ENCODE assay signal across 15 mouse cellular contexts in genomic region chr15:99411747-99412146, GRCm38 (mm10). TPM values are rescaled to one million over a fixed set of nuclear protein-coding genes. Genes with fewer than 3 reads are reported as not detected.
A peak's percentile ranks its signal among the peaks of the same experiment; 100 is the strongest.
DNase-seq lines count a peak whose midpoint lies in the region; ATAC-seq and TF ChIP-seq lines count a peak whose summit lies in the region.
"Had no signal": no experiment of that assay in that cellular context is flagged by ENCODE, and none has a peak within 500 bp of the region (broad histone marks: within the 10 kb centered on the region; RNA-seq: fewer than 3 reads in every experiment).

No protein-coding gene starts in this region.

- no peaks in the 10 kb centered on the region for H3K9me3 ChIP-seq in heart, embryonic 14.5 days (ENCODE audit: control insufficient read depth, low read length)
- no peaks in the 10 kb centered on the region for H3K9me3 ChIP-seq in limb, embryonic 12.5 days
- H3K9me3 ChIP-seq in limb, embryonic 10.5 days (replicated peaks): no peaks in the 10 kb centered on the region
- no peaks in the 10 kb centered on the region for H3K9me3 ChIP-seq in ES-E14 (ENCODE audit: control insufficient read depth, insufficient read depth, low read depth, low read length)
- H3K9me3 ChIP-seq: kidney, embryonic 15.5 days had no signal

- H3K4me3 ChIP-seq in heart, embryonic 14.5 days (ENCODE audit: control insufficient read depth in 1 of 2, insufficient read depth in 1 of 2, low read depth in 1 of 2, low read length in 2 of 2): no peak overlapping the region
- no peak overlapping the region for H3K4me3 ChIP-seq in limb, embryonic 12.5 days (replicated peaks)
- no peak overlapping the region for H3K4me3 ChIP-seq in limb, embryonic 10.5 days
- no peak overlapping the region for H3K4me3 ChIP-seq in ES-E14 (ENCODE audit: insufficient read depth in 1 of 2, low read depth in 1 of 2, low read length in 2 of 2, poor library complexity in 1 of 2, severe bottlenecking in 1 of 2)
- no peak overlapping the region for H3K4me3 ChIP-seq in cortical plate, adult 2 months (ENCODE audit: insufficient read depth, low read length)
- H3K4me3 ChIP-seq: erythroblast, embryonic 14.5 days; kidney, embryonic 15.5 days had no signal

- no peak overlapping the region; a peak in 1 of 4 replicates for H3K27ac ChIP-seq in heart, embryonic 14.5 days (replicated peaks in 1 of 2; ENCODE audit: control insufficient read depth in 1 of 2, insufficient read depth in 1 of 2, low read depth in 2 of 2, low read length in 2 of 2)
- H3K27ac ChIP-seq in limb, embryonic 12.5 days: no peak overlapping the region
- no peak overlapping the region for H3K27ac ChIP-seq in limb, embryonic 10.5 days
- no peak overlapping the region for H3K27ac ChIP-seq in ES-E14 (ENCODE audit: insufficient read depth, low read depth, low read length, poor library complexity, severe bottlenecking)
- 0 out of 2 replicates have a peak overlapping the region, but pooled peaks have one; percentile 13 for H3K27ac ChIP-seq in cortical plate, adult 2 months (ENCODE audit: insufficient read depth, low read length)
- H3K27ac ChIP-seq: macrophage had no signal

- H3K4me2 ChIP-seq in heart, embryonic 14.5 days (ENCODE audit: low read length): peak overlapping the region; percentile 11; the same call in 1 of the 2 replicates
- H3K4me2 ChIP-seq in limb, embryonic 12.5 days: 0 out of 2 replicates have a peak overlapping the region, but pooled peaks have one; percentile 1
- H3K4me2 ChIP-seq: kidney, embryonic 15.5 days had no signal

- TF ChIP-seq CTCF in cortical plate, adult 2 months (IDR thresholded peaks at IDR 0.05; ENCODE audit: extremely low read depth, insufficient read depth, low read length): no peak

- no peaks in the 10 kb centered on the region for H3K27me3 ChIP-seq in heart, embryonic 14.5 days (ENCODE audit: control insufficient read depth, insufficient read depth, low read length)
- no peaks in the 10 kb centered on the region for H3K27me3 ChIP-seq in limb, embryonic 12.5 days
- H3K27me3 ChIP-seq in limb, embryonic 10.5 days (ENCODE audit: low read depth, poor library complexity, severe bottlenecking): no peaks in the 10 kb centered on the region
- H3K27me3 ChIP-seq: kidney, embryonic 15.5 days had no signal

- peaks cover 37% of the 10 kb centered on the region for H3K36me3 ChIP-seq in heart, embryonic 14.5 days (ENCODE audit: control insufficient read depth, insufficient read depth, low read length)
- peaks cover 40% of the 10 kb centered on the region for H3K36me3 ChIP-seq in limb, embryonic 12.5 days
- peaks cover 43% of the 10 kb centered on the region for H3K36me3 ChIP-seq in limb, embryonic 10.5 days
- H3K36me3 ChIP-seq in ES-E14 (ENCODE audit: control insufficient read depth, insufficient read depth, low read length, poor library complexity, severe bottlenecking): peaks cover 21% of the 10 kb centered on the region

- 0 out of 2 replicates have a peak, but pooled peaks have one; percentile 7 for TF ChIP-seq POLR2A in cortical plate, adult 2 months (IDR thresholded peaks at IDR 0.05; ENCODE audit: extremely low read depth, insufficient read depth, low read length)

- no peak for DNase-seq in heart, adult 9 months (ENCODE audit: low spot score in 2 of 2)
- DNase-seq in limb, embryonic 10.5 days (ENCODE audit: low spot score): no peak
- DNase-seq in ES-E14 (ENCODE audit: low read depth, low spot score): no peak
- DNase-seq: adrenal gland, adult 2 months; cerebellum, adult 18-20 months; gastrocnemius, postnatal 25 days; spleen, adult 18-20 months; thymus, postnatal 25 days had no signal

- no peak overlapping the region for H3K9ac ChIP-seq in heart, embryonic 14.5 days (ENCODE audit: low read length)
- H3K9ac ChIP-seq in limb, embryonic 12.5 days (replicated peaks): no peak overlapping the region; the same call in 1 of the 2 replicates
- peak overlapping the region; percentile 4; the same call in 1 of the 2 replicates for H3K9ac ChIP-seq in ES-E14 (ENCODE audit: insufficient read depth, low read depth, low read length, poor library complexity, severe bottlenecking)
- H3K9ac ChIP-seq: kidney, embryonic 15.5 days had no signal

- in situ Hi-C loops in ES-E14 (cut with MboI; ENCODE audit: low sequenced_read_pairs in 2 of 2, unreplicated experiment in 2 of 2): no loop called here

- H3K4me1 ChIP-seq in heart, embryonic 14.5 days (ENCODE audit: control insufficient read depth in 2 of 2, insufficient read depth in 2 of 2, low read length in 2 of 2): 0 out of 4 replicates have a peak, but pooled peaks cover 0 to 5% of the 10 kb centered on the region in 2 experiments
- H3K4me1 ChIP-seq in limb, embryonic 12.5 days (replicated peaks): peaks cover 4% of the 10 kb centered on the region; the same call in 1 of the 2 replicates
- peaks cover 17% of the 10 kb centered on the region for H3K4me1 ChIP-seq in limb, embryonic 10.5 days
- H3K4me1 ChIP-seq in ES-E14 (ENCODE audit: control insufficient read depth in 2 of 2, insufficient read depth in 2 of 2, low read length in 2 of 2, poor library complexity in 1 of 2): peaks cover 0 to 11% of the 10 kb centered on the region in 2 experiments; a peak in 2 of 4 replicates
- no peaks in the 10 kb centered on the region; the same call in 1 of the 2 replicates for H3K4me1 ChIP-seq in cortical plate, adult 2 months (ENCODE audit: control insufficient read depth, insufficient read depth, low read length)

- ATAC-seq in heart, embryonic 14.5 days (ENCODE audit: insufficient number of reproducible peaks, insufficient read depth, low FRiP score, low read depth): no peak
- ATAC-seq in limb, embryonic 12.5 days (ENCODE audit: insufficient number of reproducible peaks, insufficient read depth, low FRiP score, low TSS enrichment, low read depth): no peak
- ATAC-seq in erythroblast, adult 5-6 weeks (replicated peaks; ENCODE audit: low FRiP score, poor library complexity, severe bottlenecking): no peak

- 43% methylated on average over 14 of the region's 14 CpGs for WGBS in heart, embryonic 14.5 days
- 62% methylated on average over 14 of the region's 14 CpGs for WGBS in limb, embryonic 12.5 days
- WGBS in limb, embryonic 10.5 days: 60% methylated on average over 14 of the region's 14 CpGs

TF ChIP-seq in ES-E14, 5 proteins besides CTCF, POLR2A, EP300 and RAD21:
- TF ChIP-seq ZNF384 (IDR thresholded peaks at IDR 0.05; ENCODE audit: low read depth, low read length): no peak
- TF ChIP-seq MAFK (IDR thresholded peaks at IDR 0.05; ENCODE audit: insufficient read depth, low read depth, low read length): no peak
- TF ChIP-seq CHD2 (IDR thresholded peaks at IDR 0.05; ENCODE audit: low read depth, low read length): no peak
- TF ChIP-seq HCFC1 (IDR thresholded peaks at IDR 0.05; ENCODE audit: borderline replicate concordance, insufficient read depth, low read length): no peak
- TF ChIP-seq ZC3H11A (IDR thresholded peaks at IDR 0.05; ENCODE audit: borderline replicate concordance, low read depth, low read length): no peak

RNA-seq across cellular contexts. Expression of gene Tmbim6, which starts 19.1 kb away (rescaled TPM):
- 235 and 239 TPM in 2 replicates for polyA plus RNA-seq in heart, embryonic 14.5 days (2014; fragmentation: Nextera tagmentation; extraction: Ambion mirVana)
- 240 and 252 TPM in 2 replicates for polyA plus RNA-seq in limb, embryonic 12.5 days (2016; fragmentation: Nextera tagmentation; extraction: Ambion mirVana)
- polyA plus RNA-seq in limb, embryonic 10.5 days (2016; fragmentation: Nextera tagmentation; extraction: Ambion mirVana): 272 and 296 TPM in 2 replicates
- total RNA-seq in ES-E14 (2012; rRNA removed): 436 and 550 TPM in 2 replicates
- 369 and 399 TPM in 2 replicates for polyA plus RNA-seq in cortical plate, adult 2 months (2012; rRNA removed)
- total RNA-seq in erythroblast, adult 5-6 weeks (2015; ENCODE audit: low replicate concordance): 275 and 339 TPM in 2 replicates
- total RNA-seq in erythroblast, adult 5-6 weeks (2017; ENCODE audit: low replicate concordance): 204 and 239 TPM in 2 replicates

RNA-seq across cellular contexts. Expression of gene Fmnl3, which starts 41.5 kb away (rescaled TPM):
- polyA plus RNA-seq in heart, embryonic 14.5 days (2014; fragmentation: Nextera tagmentation; extraction: Ambion mirVana): 14.4 and 15.0 TPM in 2 replicates
- 33.6 and 40.6 TPM in 2 replicates for polyA plus RNA-seq in limb, embryonic 12.5 days (2016; fragmentation: Nextera tagmentation; extraction: Ambion mirVana)
- polyA plus RNA-seq in limb, embryonic 10.5 days (2016; fragmentation: Nextera tagmentation; extraction: Ambion mirVana): 30.4 and 42.2 TPM in 2 replicates
- 13.4 and 16.8 TPM in 2 replicates for total RNA-seq in ES-E14 (2012; rRNA removed)
- polyA plus RNA-seq in cortical plate, adult 2 months (2012; rRNA removed): 13.7 and 15.4 TPM in 2 replicates
- total RNA-seq in erythroblast, adult 5-6 weeks (2015; ENCODE audit: low replicate concordance): 1.2 and 3.6 TPM in 2 replicates
- total RNA-seq in erythroblast, adult 5-6 weeks (2017; ENCODE audit: low replicate concordance): 3.7 and 4.5 TPM in 2 replicates

RNA-seq across cellular contexts. Expression of gene Nckap5l, which starts 45.8 kb away (rescaled TPM):
- polyA plus RNA-seq in heart, embryonic 14.5 days (2014; fragmentation: Nextera tagmentation; extraction: Ambion mirVana): 7.5 and 9.2 TPM in 2 replicates
- 13.6 and 14.6 TPM in 2 replicates for polyA plus RNA-seq in limb, embryonic 12.5 days (2016; fragmentation: Nextera tagmentation; extraction: Ambion mirVana)
- 16.3 and 17.4 TPM in 2 replicates for polyA plus RNA-seq in limb, embryonic 10.5 days (2016; fragmentation: Nextera tagmentation; extraction: Ambion mirVana)
- 5.9 and 6.3 TPM in 2 replicates for total RNA-seq in ES-E14 (2012; rRNA removed)
- 11.9 TPM in 2 replicates for polyA plus RNA-seq in cortical plate, adult 2 months (2012; rRNA removed)
- total RNA-seq in erythroblast, adult 5-6 weeks (2015; ENCODE audit: low replicate concordance): 1.5 TPM in 1 of 2 replicates, not detected in the other
- total RNA-seq in erythroblast, adult 5-6 weeks (2017; ENCODE audit: low replicate concordance): not detected in 2 replicates
